Mouse (Mus musculus) MEL (cell line): ENCODE results near the gene Pla2g16. TPM values are rescaled to one million over a fixed set of nuclear protein-coding genes. Genes with fewer than 3 reads are reported as not detected.

Source experiments
- DNase-seq: peaks from one replicate; pipeline ENCODE4 v3.0.0; 2011; ENCODE audit warnings: low read depth, low spot score
- H3K27ac ChIP-seq: 2 replicates; pipeline ENCODE4 v1.5.1; 2012; ENCODE audit warnings: low read depth, mild to moderate bottlenecking, control low read depth, low read length, moderate library complexity; ENCODE audit not compliant: control insufficient read depth
- H3K27me3 ChIP-seq, 2 experiments: fragments of 150-350 bp in 1 of 2; sonication (generic) in 1 of 2; 2 replicates each; pipeline ENCODE4 v1.6.1; 2012; ENCODE audit warnings: low read length in 2 of 2, mild to moderate bottlenecking in 2 of 2, improper control_type of control experiment in 1 of 2, moderate library complexity in 1 of 2; ENCODE audit not compliant: insufficient read depth in 2 of 2, control insufficient read depth in 1 of 2
- H3K36me3 ChIP-seq, 2 experiments: 2 replicates each; pipeline ENCODE4 v1.6.1; 2012 to 2014; ENCODE audit warnings: low read length in 2 of 2, improper control_type of control experiment in 1 of 2, inconsistent platforms in 1 of 2, mild to moderate bottlenecking in 1 of 2; ENCODE audit not compliant: insufficient read depth in 2 of 2, control insufficient read depth in 1 of 2
- H3K4me1 ChIP-seq, 2 experiments: fragments of 150-350 bp in 1 of 2; sonication (generic) in 1 of 2; 2 replicates each; pipeline ENCODE4 v1.6.1; 2012; ENCODE audit warnings: low read length in 2 of 2, improper control_type of control experiment in 1 of 2, mild to moderate bottlenecking in 1 of 2; ENCODE audit not compliant: insufficient read depth in 2 of 2, control insufficient read depth in 1 of 2
- H3K4me3 ChIP-seq, 2 experiments: fragments of 150-350 bp in 1 of 2; sonication (generic) in 1 of 2; 2 replicates each; pipeline ENCODE4 v1.5.1; 2012; ENCODE audit warnings: low read depth in 2 of 2, low read length in 2 of 2, mild to moderate bottlenecking in 2 of 2, moderate library complexity in 2 of 2, control low read depth in 1 of 2, improper control_type of control experiment in 1 of 2; ENCODE audit not compliant: control insufficient read depth in 1 of 2, insufficient read depth in 1 of 2
- H3K79me2 ChIP-seq: 2 replicates; pipeline ENCODE4 v1.6.1; 2012; ENCODE audit warnings: mild to moderate bottlenecking, low read length, moderate library complexity; ENCODE audit not compliant: control insufficient read depth, poor library complexity, insufficient read depth
- H3K9ac ChIP-seq: 2 replicates; pipeline ENCODE4 v1.6.1; 2012; ENCODE audit warnings: low read depth, mild to moderate bottlenecking, control low read depth, low read length, moderate library complexity; ENCODE audit not compliant: control insufficient read depth, poor library complexity, severe bottlenecking
- H3K9me3 ChIP-seq: fragments of 150-350 bp; sonication (generic); replicated peaks from 2 replicates; pipeline ENCODE4 v1.6.1; 2012; ENCODE audit warnings: mild to moderate bottlenecking, low read length, improper control_type of control experiment, moderate library complexity; ENCODE audit not compliant: insufficient read depth
- BHLHE40 ChIP-seq: IDR thresholded peaks from 2 replicates; pipeline ENCODE4 v1.6.1; 2012; ENCODE audit warnings: low read depth, mild to moderate bottlenecking, inconsistent platforms, low read length, improper control_type of control experiment, borderline replicate concordance
- E2F4 ChIP-seq: IDR thresholded peaks from 2 replicates; pipeline ENCODE4 v1.6.1; 2011; ENCODE audit warnings: low read depth, low read length, improper control_type of control experiment, borderline replicate concordance
- ELF1 ChIP-seq: IDR thresholded peaks from 2 replicates; pipeline ENCODE4 v1.6.1; 2014; ENCODE audit warnings: low read depth, mild to moderate bottlenecking, inconsistent platforms, low read length, improper control_type of control experiment, moderate library complexity
- EP300 ChIP-seq, 2 experiments: IDR thresholded peaks; 2 replicates each; pipeline ENCODE4 v1.6.1; 2011; ENCODE audit warnings: improper control_type of control experiment in 2 of 2, low read length in 2 of 2, low read depth in 1 of 2, mild to moderate bottlenecking in 1 of 2
- GATA1 ChIP-seq: IDR thresholded peaks from 2 replicates; pipeline ENCODE4 v1.6.1; 2011; ENCODE audit warnings: low read depth, low read length, improper control_type of control experiment
- HCFC1 ChIP-seq: IDR thresholded peaks from 2 replicates; pipeline ENCODE4 v1.6.1; 2012; ENCODE audit warnings: low read depth, mild to moderate bottlenecking, inconsistent platforms, low read length, improper control_type of control experiment, moderate library complexity
- JUND ChIP-seq: IDR thresholded peaks from 2 replicates; pipeline ENCODE4 v1.6.1; 2011; ENCODE audit warnings: low read depth, mild to moderate bottlenecking, improper control_type of control experiment, low read length
- MAZ ChIP-seq: IDR thresholded peaks from 2 replicates; pipeline ENCODE4 v1.6.1; 2012; ENCODE audit warnings: low read depth, mild to moderate bottlenecking, inconsistent platforms, low read length, improper control_type of control experiment
- MYB ChIP-seq: IDR thresholded peaks from 2 replicates; pipeline ENCODE4 v1.6.1; 2011; ENCODE audit warnings: mild to moderate bottlenecking, low read depth, low read length, improper control_type of control experiment
- POLR2AphosphoS2 ChIP-seq: IDR thresholded peaks from 2 replicates; pipeline ENCODE4 v1.6.1; 2011; ENCODE audit warnings: low read length, improper control_type of control experiment
- POLR2AphosphoS5 ChIP-seq: IDR thresholded peaks from 2 replicates; pipeline ENCODE4 v1.6.1; 2012; ENCODE audit warnings: low read depth, borderline replicate concordance, mild to moderate bottlenecking, inconsistent platforms, low read length, moderate library complexity, mixed read lengths
- RCOR1 ChIP-seq: IDR thresholded peaks from 2 replicates; pipeline ENCODE4 v1.6.1; 2012; ENCODE audit warnings: low read depth, mild to moderate bottlenecking, inconsistent platforms, low read length, improper control_type of control experiment
- UBTF ChIP-seq: IDR thresholded peaks from 2 replicates; pipeline ENCODE4 v1.6.1; 2012; ENCODE audit warnings: low read depth, mild to moderate bottlenecking, inconsistent platforms, low read length, improper control_type of control experiment, moderate library complexity, borderline replicate concordance; ENCODE audit not compliant: insufficient read depth
- USF1 ChIP-seq: IDR thresholded peaks from 2 replicates; pipeline ENCODE4 v1.6.1; 2014; ENCODE audit warnings: low read depth, mild to moderate bottlenecking, inconsistent platforms, low read length, improper control_type of control experiment, moderate library complexity
- USF2 ChIP-seq, 2 experiments: IDR thresholded peaks; 2 replicates each; pipeline ENCODE4 v1.6.1; 2011 to 2012; ENCODE audit warnings: improper control_type of control experiment in 2 of 2, low read length in 2 of 2, borderline replicate concordance in 1 of 2, inconsistent platforms in 1 of 2, low read depth in 1 of 2, mild to moderate bottlenecking in 1 of 2; ENCODE audit not compliant: insufficient read depth in 1 of 2
- ZC3H11A ChIP-seq: IDR thresholded peaks from 2 replicates; pipeline ENCODE4 v1.6.1; 2012; ENCODE audit warnings: low read depth, mild to moderate bottlenecking, inconsistent platforms, low read length, improper control_type of control experiment
- ZMIZ1 ChIP-seq: IDR thresholded peaks from 2 replicates; pipeline ENCODE4 v1.6.1; 2012; ENCODE audit warnings: low read depth, mild to moderate bottlenecking, inconsistent platforms, low read length, improper control_type of control experiment, moderate library complexity
- polyA plus RNA-seq, 2 experiments: library from polyadenylated mRNA; stranded (reverse) in 1 of 2; unstranded in 1 of 2; fragments of >175 nt in 1 of 2; fragments of >200 nt in 1 of 2; gene quantifications; 2 replicates each; pipeline versions ENCODE4 v1.2.1 to v1.2.4; 2012; ENCODE audit warnings: low replicate concordance in 2 of 2, low read depth in 1 of 2; ENCODE audit not compliant: insufficient read length in 2 of 2, insufficient read depth in 1 of 2, missing spikeins in 1 of 2
- total RNA-seq: library from RNA; depleted of rRNA; stranded (reverse); fragments of 300-350 nt; gene quantifications from 2 replicates; pipeline ENCODE4 v1.2.3, GENCODE M21; 2012

The Pla2g16 gene
- total and polyA plus RNA-seq, 3 experiments: 19.0 to 24.7 TPM; not detected in 1

GRCm38 (mm10) chr19:7569650-7570049 lies 12.4 kb downstream of the Pla2g16 start:
- Histone ChIP-seq H3K27ac (no peak overlapping the region), H3K4me1 (no peaks in the 10 kb centered on the region; a peak in 1 of 4 replicates), H3K4me3 (no peak overlapping the region), H3K27me3 (no peaks in the 10 kb centered on the region), H3K9me3 (no peaks in the 10 kb centered on the region), H3K36me3 (no peaks in the 10 kb centered on the region; a peak in 1 of 4 replicates), H3K9ac (no peak overlapping the region), H3K79me2 (no peaks in the 10 kb centered on the region)
- DNase-seq: no peak
- TF ChIP-seq ZC3H11A: no peak
- no peak for TF ChIP-seq POLR2AphosphoS5
- TF ChIP-seq POLR2AphosphoS2: no peak

- H3K27ac ChIP-seq: 0 out of 2 replicates have a peak overlapping the region, but pooled peaks have one; percentile 27
- H3K9ac ChIP-seq: no peak overlapping the region
- H3K36me3 ChIP-seq: no peaks in the 10 kb centered on the region
- H3K4me3 ChIP-seq: peak overlapping the region in 1 of 2 experiments; percentile 45; a peak in 1 of 4 replicates
- H3K4me1 ChIP-seq: peaks cover 0 to 2% of the 10 kb centered on the region in 2 experiments; a peak in 1 of 4 replicates
- DNase-seq: peak; percentile 65
- TF ChIP-seq MYB: no peak
- no peak for TF ChIP-seq MAZ
- TF ChIP-seq UBTF: no peak
- H3K27me3 ChIP-seq: no peaks in the 10 kb centered on the region
- H3K79me2 ChIP-seq: no peaks in the 10 kb centered on the region
- H3K9me3 ChIP-seq: no peaks in the 10 kb centered on the region
Observed at GRCm38 (mm10) chr19:7576180-7576579, 18.9 kb downstream of the Pla2g16 start.

- H3K79me2 ChIP-seq: no peaks in the 10 kb centered on the region
- H3K4me3 ChIP-seq: no peak overlapping the region
- no peak for DNase-seq
- H3K27ac ChIP-seq: no peak overlapping the region
- no peaks in the 10 kb centered on the region for H3K27me3 ChIP-seq
- H3K9ac ChIP-seq: no peak overlapping the region
- H3K9me3 ChIP-seq: no peaks in the 10 kb centered on the region
- no peaks in the 10 kb centered on the region for H3K36me3 ChIP-seq
- TF ChIP-seq POLR2AphosphoS2 (no peak), HCFC1 (no peak), GATA1 (no peak), USF1 (no peak), E2F4 (no peak), MAZ (no peak), RCOR1 (no peak), JUND (no peak), EP300 (IDR thresholded peaks at IDR 0.05; ENCODE audit: low read depth in 1 of 2, low read length in 2 of 2) (no peak), ZMIZ1 (no peak), ELF1 (no peak), BHLHE40 (no peak), USF2 (IDR thresholded peaks at IDR 0.05; ENCODE audit: borderline replicate concordance in 1 of 2, insufficient read depth in 1 of 2, low read depth in 1 of 2, low read length in 2 of 2) (no peak)
- TF ChIP-seq, all 39 proteins: peak for 0
- peaks cover 0 to 4% of the 10 kb centered on the region in 2 experiments; a peak in 2 of 4 replicates for H3K4me1 ChIP-seq
Observed at GRCm38 (mm10) chr19:7577710-7578109, 20.5 kb downstream of the Pla2g16 start.
